Mouse (Mus musculus) liver, embryonic 11.5 days (tissue): ENCODE data around the gene Arl14ep. TPM values are rescaled to one million over a fixed set of nuclear protein-coding genes. Genes with fewer than 3 reads are reported as not detected.

Experiments
- ATAC-seq: fragments of 200-750 bp; cut with Nextera tagmentation; replicated peaks from 2 replicates; pipeline ENCODE4 v1.8.0; 2017; ENCODE audit warnings: moderate number of reproducible peaks, mild to moderate bottlenecking, moderate TSS enrichment, moderate library complexity; ENCODE audit not compliant: low FRiP score
- DNase-seq: peaks from one replicate; pipeline ENCODE4 v3.0.0-alpha.2; 2017; ENCODE audit warnings: low spot score
- H3K27ac ChIP-seq: fragments of 300-500 bp; sonication (generic); 2 replicates; pipeline ENCODE4 v1.5.1; 2014; ENCODE audit warnings: mild to moderate bottlenecking, low read depth, low read length, control low read depth
- H3K27me3 ChIP-seq: fragments of 300-500 bp; sonication (generic); replicated peaks from 2 replicates; pipeline ENCODE4 v1.6.1; 2014; ENCODE audit warnings: low read length, mixed read lengths; ENCODE audit not compliant: control insufficient read depth, insufficient read depth
- H3K36me3 ChIP-seq: fragments of 300-500 bp; sonication (generic); 2 replicates; pipeline ENCODE4 v1.6.1; 2014; ENCODE audit warnings: mild to moderate bottlenecking, low read length, moderate library complexity, mixed read lengths; ENCODE audit not compliant: control insufficient read depth, insufficient read depth
- H3K4me1 ChIP-seq: fragments of 300-500 bp; sonication (generic); replicated peaks from 2 replicates; pipeline ENCODE4 v1.6.1; 2014; ENCODE audit warnings: low read length, mixed read lengths; ENCODE audit not compliant: control insufficient read depth, insufficient read depth
- H3K4me2 ChIP-seq: fragments of 300-500 bp; sonication (generic); 2 replicates; pipeline ENCODE4 v1.6.1; 2014; ENCODE audit warnings: mild to moderate bottlenecking, control low read depth, moderate library complexity
- H3K4me3 ChIP-seq: fragments of 300-500 bp; sonication (generic); 2 replicates; pipeline ENCODE4 v1.5.1; 2014; ENCODE audit warnings: low read depth, low read length, control low read depth
- H3K9ac ChIP-seq: fragments of 300-500 bp; sonication (generic); 2 replicates; pipeline ENCODE4 v1.6.1; 2014; ENCODE audit warnings: low read depth, low read length, control low read depth
- H3K9me3 ChIP-seq: fragments of 300-500 bp; sonication (generic); 2 replicates; pipeline ENCODE4 v1.6.1; 2016; ENCODE audit warnings: low read length, inconsistent platforms, mixed read lengths; ENCODE audit not compliant: control insufficient read depth
- WGBS: fragments of 180-500 bp; shearing (Covaris S2); extraction: QIAGEN DNeasy Blood & Tissue Kit; methylation state at CpG from one replicate; pipeline ENCODE4 v1.1.7; 2014; 5-methylcytosine and 5-hydroxymethylcytosine counted together
- polyA plus RNA-seq: library from polyadenylated mRNA; unstranded; fragments of >200 nt; fragmentation: Nextera tagmentation; extraction: Ambion mirVana; gene quantifications from 2 replicates; pipeline ENCODE4 v1.2.1, GENCODE M21; 2014

The Arl14ep gene
- polyA plus RNA-seq, 1 experiment from 2014 or later: 28.4 TPM

- DNase-seq: no peak
- Histone ChIP-seq H3K27me3 (no peaks in the 10 kb centered on the region), H3K4me1 (no peaks in the 10 kb centered on the region), H3K4me3 (no peak overlapping the region), H3K9ac (no peak overlapping the region), H3K27ac (no peak overlapping the region), H3K36me3 (no peaks in the 10 kb centered on the region), H3K9me3 (no peaks in the 10 kb centered on the region), H3K4me2 (no peak overlapping the region)
- 81% methylated on average over 3 of the region's 3 CpGs for WGBS
- no peak for ATAC-seq
These were observed 44.3 kb downstream of the Arl14ep start for GRCm38 (mm10) chr2:106929906-106930305.

Other genes starting within 250 kb of the Arl14ep start
- not detected in 2 replicates for gene Fshb, start 85.2 kb upstream of the Arl14ep start, polyA plus RNA-seq